Comparison of ENCODE assay signal across 1 mouse cellular context in the genomic region with DNA sequence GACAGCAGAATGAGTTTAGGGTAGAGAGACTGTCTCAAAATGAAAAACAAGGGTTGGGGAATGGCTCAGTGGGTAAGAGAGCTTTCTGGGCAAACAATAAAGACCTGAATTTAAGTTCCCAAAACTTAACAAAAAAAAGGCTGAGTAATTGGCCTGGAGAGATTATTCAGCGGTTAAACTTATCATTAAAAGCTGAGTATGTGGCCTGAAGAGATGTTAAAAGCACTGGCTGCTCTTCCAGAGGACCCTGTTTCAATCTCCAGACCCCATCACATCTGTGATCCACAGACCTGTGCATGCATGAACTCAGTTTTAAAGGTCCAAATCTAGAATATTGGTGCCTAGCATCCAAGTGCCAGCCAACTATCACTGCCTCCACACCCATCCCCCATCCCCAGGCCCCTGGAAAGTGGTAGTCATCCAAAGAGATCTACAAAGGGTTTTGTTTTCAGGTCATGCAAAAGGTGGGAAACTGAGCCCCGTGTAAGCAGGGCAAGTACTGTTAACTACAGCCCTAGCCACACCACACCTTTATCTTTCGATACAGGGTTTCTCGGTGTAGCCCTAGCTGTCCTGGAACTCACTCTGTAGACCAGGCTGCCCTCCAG.
TF ChIP-seq lines count a peak whose summit lies in the region.

No protein-coding gene starts in this region.

TF ChIP-seq in CH12.LX, 34 proteins besides CTCF, POLR2A, EP300 and RAD21:
- TF ChIP-seq CHD2 (IDR thresholded peaks at IDR 0.05; ENCODE audit: low read length) (peak; percentile 49), JUND (conservative IDR thresholded peaks at IDR 0.05; ENCODE audit: low read depth, low read length) (no peak)
